ENCODE assay signal across 8 mouse cellular contexts in genomic region chr2:78021905-78022304, GRCm38 (mm10).
A peak's percentile ranks its signal among the peaks of the same experiment; 100 is the strongest.
DNase-seq lines count a peak whose midpoint lies in the region; ATAC-seq and TF ChIP-seq lines count a peak whose summit lies in the region.

No protein-coding gene starts in this region.

- no peak for TF ChIP-seq POLR2A in lung, adult 2 months (IDR thresholded peaks at IDR 0.05; ENCODE audit: borderline replicate concordance, extremely low read depth, low read depth, low read length)

- no peak overlapping the region for H3K4me2 ChIP-seq in lung, postnatal 0 days (replicated peaks; ENCODE audit: low read depth, low read length)
- no peak overlapping the region for H3K4me2 ChIP-seq in hindbrain, embryonic 14.5 days (replicated peaks)

- no peaks in the 10 kb centered on the region for H3K9me3 ChIP-seq in lung, postnatal 0 days (ENCODE audit: low read length)
- no peaks in the 10 kb centered on the region for H3K9me3 ChIP-seq in hindbrain, embryonic 14.5 days (ENCODE audit: control insufficient read depth, low read length)

- no peaks in the 10 kb centered on the region for H3K36me3 ChIP-seq in lung, postnatal 0 days (ENCODE audit: insufficient read depth, low read length)
- H3K36me3 ChIP-seq in hindbrain, embryonic 14.5 days (replicated peaks; ENCODE audit: control insufficient read depth, insufficient read depth): no peaks in the 10 kb centered on the region

- H3K27ac ChIP-seq in lung, postnatal 0 days (ENCODE audit: low read length): no peak overlapping the region
- H3K27ac ChIP-seq in hindbrain, embryonic 14.5 days: no peak overlapping the region

- ATAC-seq in lung, postnatal 0 days: no peak
- ATAC-seq in hindbrain, embryonic 14.5 days (ENCODE audit: low FRiP score): peak; percentile 59; the same call in 1 of the 2 replicates

- H3K27me3 ChIP-seq in lung, postnatal 0 days (replicated peaks; ENCODE audit: insufficient read depth, low read length): no peaks in the 10 kb centered on the region
- H3K27me3 ChIP-seq in hindbrain, embryonic 14.5 days (ENCODE audit: control insufficient read depth, insufficient read depth, low read length): no peaks in the 10 kb centered on the region

- TF ChIP-seq EP300 in lung, postnatal 0 days (IDR thresholded peaks at IDR 0.05): no peak

- H3K4me3 ChIP-seq in lung, postnatal 0 days (ENCODE audit: low read depth, low read length): no peak overlapping the region
- H3K4me3 ChIP-seq in lung, adult 2 months (replicated peaks; ENCODE audit: extremely low read depth, low read depth, low read length): no peak overlapping the region
- no peak overlapping the region for H3K4me3 ChIP-seq in hindbrain, embryonic 14.5 days (replicated peaks; ENCODE audit: low read length)

- DNase-seq in lung, postnatal 0 days (ENCODE audit: low spot score): peak; percentile 46
- no peak for DNase-seq in lung, adult 2 months
- DNase-seq in cerebellum, adult 18-20 months: peak; percentile 26 to 40
- DNase-seq in hindbrain, embryonic 14.5 days (ENCODE audit: low spot score): peak; percentile 69
- peak; percentile 48 for DNase-seq in retina, postnatal 7 days (ENCODE audit: low read depth, low spot score)
- DNase-seq in kidney, postnatal 36 days: no peak
- no peak for DNase-seq in urinary bladder, postnatal 10 days (ENCODE audit: low spot score)
- no peak for DNase-seq in ovary, postnatal 36 days (ENCODE audit: low spot score)

- WGBS in lung, postnatal 0 days: 23% methylated on average over 5 of the region's 5 CpGs
- WGBS in lung, adult 2 months: 24% methylated on average over 5 of the region's 5 CpGs
- WGBS in hindbrain, embryonic 14.5 days: 34% methylated on average over 5 of the region's 5 CpGs

- no peaks in the 10 kb centered on the region for H3K4me1 ChIP-seq in lung, postnatal 0 days (ENCODE audit: insufficient read depth, low read depth, low read length)
- H3K4me1 ChIP-seq in lung, adult 2 months (ENCODE audit: control insufficient read depth, insufficient read depth, low read length): no peaks in the 10 kb centered on the region
- no peaks in the 10 kb centered on the region for H3K4me1 ChIP-seq in hindbrain, embryonic 14.5 days (replicated peaks; ENCODE audit: control insufficient read depth, insufficient read depth, low read length)

- H3K9ac ChIP-seq in lung, postnatal 0 days (replicated peaks; ENCODE audit: low read depth): no peak overlapping the region
- H3K9ac ChIP-seq in hindbrain, embryonic 14.5 days: no peak overlapping the region

- TF ChIP-seq CTCF in lung, postnatal 0 days (IDR thresholded peaks at IDR 0.05): peak; percentile 54
- TF ChIP-seq CTCF in lung, adult 2 months (IDR thresholded peaks at IDR 0.05; ENCODE audit: insufficient read depth, low read length): no peak

Comparison
In these comparisons a context has a peak if more than half of its experiments do, and no peak if none do; other contexts are left out.
1. DNase-seq: peak in lung, postnatal 0 days (single experiment), cerebellum, adult 18-20 months (2 of 2), hindbrain, embryonic 14.5 days (single experiment) and retina, postnatal 7 days (single experiment); none in lung, adult 2 months (single experiment), kidney, postnatal 36 days (0 of 2), urinary bladder, postnatal 10 days (single experiment) and ovary, postnatal 36 days (single experiment).